Mouse (Mus musculus) liver, embryonic 14.5 days (tissue): ENCODE data around the gene Zfp933. TPM values are rescaled to one million over a fixed set of nuclear protein-coding genes. Genes with fewer than 3 reads are reported as not detected.
"Not testable (repeated sequence)": the region's sequence is repeated elsewhere in the genome, so short reads cannot be mapped to it uniquely, and the experiment has no call there.

Source experiments
- ATAC-seq: fragments of 200-750 bp; cut with Nextera tagmentation; 2 replicates; pipeline ENCODE4 v1.8.0; 2017; ENCODE audit warnings: moderate number of reproducible peaks, mild to moderate bottlenecking, moderate library complexity; ENCODE audit not compliant: insufficient read depth
- DNase-seq, 3 experiments: peaks; one replicate each; pipeline ENCODE4 v3.0.0-alpha.2; 2012 to 2013; ENCODE audit warnings: low read depth in 3 of 3, low spot score in 3 of 3
- H3K27ac ChIP-seq: fragments of 300-500 bp; sonication (generic); 2 replicates; pipeline ENCODE4 v1.5.1; 2014; ENCODE audit warnings: moderate library complexity, mild to moderate bottlenecking, control low read depth, inconsistent platforms
- H3K27me3 ChIP-seq: fragments of 300-500 bp; sonication (generic); 2 replicates; pipeline ENCODE4 v1.6.1; 2014; ENCODE audit warnings: mild to moderate bottlenecking, low read length, moderate library complexity; ENCODE audit not compliant: control insufficient read depth, insufficient read depth
- H3K36me3 ChIP-seq: fragments of 300-500 bp; sonication (generic); replicated peaks from 2 replicates; pipeline ENCODE4 v1.6.1; 2014; ENCODE audit warnings: low read depth; ENCODE audit not compliant: control insufficient read depth, insufficient read depth
- H3K4me1 ChIP-seq, 2 experiments: fragments of 200-500 bp in 1 of 2; fragments of 300-500 bp in 1 of 2; sonication (generic) in 1 of 2; replicated peaks; 2 replicates each; pipeline ENCODE4 v1.6.1; 2012 to 2014; ENCODE audit warnings: antibody characterized with exemption in 1 of 2, inconsistent platforms in 1 of 2, low read length in 1 of 2; ENCODE audit not compliant: control insufficient read depth in 2 of 2, insufficient read depth in 2 of 2
- H3K4me2 ChIP-seq: fragments of 300-500 bp; sonication (generic); 2 replicates; pipeline ENCODE4 v1.6.1; 2014; ENCODE audit warnings: low read depth, mild to moderate bottlenecking, control low read depth, moderate library complexity
- H3K4me3 ChIP-seq, 2 experiments: fragments of 200-500 bp in 1 of 2; fragments of 300-500 bp in 1 of 2; sonication (generic) in 1 of 2; 2 replicates each; pipeline ENCODE4 v1.5.1; 2012 to 2014; ENCODE audit warnings: low read depth in 2 of 2, low read length in 2 of 2, mild to moderate bottlenecking in 2 of 2, control low read depth in 1 of 2, inconsistent platforms in 1 of 2, moderate library complexity in 1 of 2; ENCODE audit not compliant: insufficient read depth in 1 of 2
- H3K9ac ChIP-seq: fragments of 300-500 bp; sonication (generic); replicated peaks from 2 replicates; pipeline ENCODE4 v1.6.1; 2014; ENCODE audit warnings: mild to moderate bottlenecking, control low read depth, moderate library complexity
- H3K9me3 ChIP-seq: fragments of 300-500 bp; sonication (generic); 2 replicates; pipeline ENCODE4 v1.6.1; 2016; ENCODE audit warnings: low read length, mixed read lengths; ENCODE audit not compliant: control insufficient read depth
- CTCF ChIP-seq: IDR thresholded peaks from 2 replicates; pipeline ENCODE4 v1.5.1; 2016; ENCODE audit warnings: antibody characterized with exemption, low read depth, control low read depth
- EP300 ChIP-seq: IDR thresholded peaks from 2 replicates; pipeline ENCODE4 v1.6.1; 2016; ENCODE audit warnings: antibody characterized with exemption, low read depth
- WGBS: fragments of 180-500 bp; shearing (Covaris S2); extraction: QIAGEN DNeasy Blood & Tissue Kit; methylation state at CpG from one replicate; pipeline ENCODE4 v1.1.7; 2014; ENCODE audit not compliant: insufficient replicate concordance; 5-methylcytosine and 5-hydroxymethylcytosine counted together
- polyA plus RNA-seq, 2 experiments: library from polyadenylated mRNA; depleted of rRNA in 1 of 2; stranded (reverse) in 1 of 2; unstranded in 1 of 2; fragments of >200 nt; fragmentation: Nextera tagmentation in 1 of 2; extraction: Ambion mirVana in 1 of 2; gene quantifications; 2 replicates each; pipeline versions ENCODE4 v1.2.1 to v1.2.3; 2012 to 2014

Gene Zfp933
- polyA plus RNA-seq, 2 experiments = 1.0 to 1.8 TPM

- Histone ChIP-seq H3K9me3 (no peaks in the 10 kb centered on the region), H3K36me3 (peaks cover 8% of the 10 kb centered on the region), H3K4me3 (peak within 1 kb of the TSS; percentile 89 to 94), H3K4me1 (peaks cover 14 to 26% of the 10 kb centered on the region in 2 experiments), H3K4me2 (peak within 1 kb of the TSS; percentile 96), H3K27ac (peak within 1 kb of the TSS; percentile 77), H3K9ac (peak within 1 kb of the TSS; percentile 93), H3K27me3 (no peaks in the 10 kb centered on the region)
- DNase-seq = peak; percentile 95 to 99 (median 97)
- TF ChIP-seq CTCF = peak; percentile 14; the same call in 1 of the 2 replicates
- TF ChIP-seq EP300 = no peak; the same call in 1 of the 2 replicates
- ATAC-seq = peak; percentile 97
- 0% methylated on average over 27 of the region's 30 CpGs for WGBS
These were observed 20.4 kb upstream of the Zfp933 start, which contains the start of the genes Miip and Fv1 for GRCm38 (mm10) chr4:147868450-147869031. Gene Miip (minus strand): TSS chr4:147868816. Gene Fv1 (plus strand): TSS chr4:147868979.

GRCm38 (mm10) chr4:147867563-147868449 is 19.6 kb upstream of the Zfp933 start:
- peak overlapping the region; percentile 93 for H3K4me2 ChIP-seq
- peaks cover 14 to 26% of the 10 kb centered on the region in 2 experiments for H3K4me1 ChIP-seq
- peak overlapping the region; percentile 78 to 89 for H3K4me3 ChIP-seq
- H3K9me3 ChIP-seq = no peaks in the 10 kb centered on the region
- DNase-seq (no peak), ATAC-seq (no peak)
- H3K27ac ChIP-seq = peak overlapping the region; percentile 77
- peak overlapping the region; percentile 93 for H3K9ac ChIP-seq
- WGBS = 5% methylated on average over 22 of the region's 22 CpGs
- no peaks in the 10 kb centered on the region for H3K27me3 ChIP-seq
- peaks cover 1% of the 10 kb centered on the region for H3K36me3 ChIP-seq
- TF ChIP-seq CTCF = no peak; the same call in 1 of the 2 replicates

- not testable (repeated sequence) for DNase-seq, H3K9ac ChIP-seq
These were observed 18.6 kb upstream of the Zfp933 start for GRCm38 (mm10) chr4:147866793-147867192.

GRCm38 (mm10) chr4:147866056-147866455 is 17.9 kb upstream of the Zfp933 start:
- Histone ChIP-seq H3K4me1 (peaks cover 14 to 26% of the 10 kb centered on the region in 2 experiments), H3K4me2 (no peak overlapping the region), H3K27ac (no peak overlapping the region), H3K9me3 (no peaks in the 10 kb centered on the region), H3K4me3 (no peak overlapping the region), H3K36me3 (peaks cover 11% of the 10 kb centered on the region), H3K9ac (no peak overlapping the region), H3K27me3 (no peaks in the 10 kb centered on the region)
- DNase-seq (no peak), ATAC-seq (no peak)
- 89% methylated on average over 9 of the region's 9 CpGs for WGBS
- no peak for TF ChIP-seq CTCF
- TF ChIP-seq EP300 = no peak

More at GRCm38 (mm10) chr4:147866793-147867192, 18.6 kb upstream of the Zfp933 start:
- not testable (repeated sequence) for H3K4me3 ChIP-seq, H3K36me3 ChIP-seq, H3K9me3 ChIP-seq, H3K27me3 ChIP-seq, H3K27ac ChIP-seq, ATAC-seq
- peak overlapping the region; percentile 93 for H3K4me2 ChIP-seq
- H3K4me1 ChIP-seq = peaks cover 14 to 26% of the 10 kb centered on the region in 2 experiments
- 53% methylated on average over 3 of the region's 3 CpGs for WGBS

GRCm38 (mm10) chr4:147865651-147866050 is 17.5 kb upstream of the Zfp933 start:
- Histone ChIP-seq H3K9me3 (no peaks in the 10 kb centered on the region), H3K4me2 (no peak overlapping the region), H3K27ac (no peak overlapping the region), H3K4me1 (peaks cover 14 to 26% of the 10 kb centered on the region in 2 experiments), H3K9ac (no peak overlapping the region), H3K36me3 (peaks cover 11% of the 10 kb centered on the region), H3K4me3 (no peak overlapping the region), H3K27me3 (no peaks in the 10 kb centered on the region)
- no peak for ATAC-seq
- no peak for DNase-seq
- TF ChIP-seq CTCF (no peak), EP300 (no peak)
- 89% methylated on average over 6 of the region's 6 CpGs for WGBS
